Mouse (Mus musculus): ENCODE measurements at regions not wholly inside any gene's neighbourhood (a gene's known extent, or its start where the extent isn't known, plus 50 kb on each side); places are given as distances from the start of the nearest gene placed in this dataset.

DNA sequence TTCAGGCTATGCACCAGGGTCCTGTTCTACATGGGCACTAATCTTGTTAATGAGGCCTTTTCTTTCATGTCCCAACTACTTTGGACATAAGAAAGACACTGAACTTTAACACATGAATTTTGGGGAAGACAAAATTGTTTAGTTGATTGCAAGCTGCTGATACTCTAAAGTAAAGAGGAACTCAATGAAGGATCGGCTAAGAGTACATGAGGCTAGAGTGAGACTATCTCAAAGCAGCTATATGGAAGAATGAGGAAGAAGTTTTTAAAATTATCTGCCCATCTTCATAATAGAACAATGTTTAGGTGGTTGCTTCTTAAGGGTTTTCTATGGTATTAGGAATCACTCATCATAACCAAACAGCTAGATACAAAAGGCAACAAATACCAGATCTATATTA, 431.5 kb downstream of the Wdr20rt start:
- TF ChIP-seq CTCF (IDR thresholded peaks at IDR 0.05; ENCODE audit: insufficient read depth, low read depth, low read length) (no peak), POLR2A (IDR thresholded peaks at IDR 0.05; ENCODE audit: insufficient read depth, low read depth, low read length) (no peak)

All from olfactory bulb, adult 2 months (tissue).